Mouse (Mus musculus) lung, adult 2 months (tissue): ENCODE data around the gene Smim14.

Experiments
- CTCF ChIP-seq: fragments of 200-500 bp; IDR thresholded peaks from 2 replicates; pipeline ENCODE4 v1.5.1; 2011; ENCODE audit warnings: mild to moderate bottlenecking, low read length, control low read depth; ENCODE audit not compliant: insufficient read depth
- POLR2A ChIP-seq: fragments of 200-500 bp; IDR thresholded peaks from 2 replicates; pipeline ENCODE4 v1.6.1; 2011; ENCODE audit warnings: low read depth, mild to moderate bottlenecking, control low read depth, low read length, borderline replicate concordance; ENCODE audit errors: extremely low read depth

DNA sequence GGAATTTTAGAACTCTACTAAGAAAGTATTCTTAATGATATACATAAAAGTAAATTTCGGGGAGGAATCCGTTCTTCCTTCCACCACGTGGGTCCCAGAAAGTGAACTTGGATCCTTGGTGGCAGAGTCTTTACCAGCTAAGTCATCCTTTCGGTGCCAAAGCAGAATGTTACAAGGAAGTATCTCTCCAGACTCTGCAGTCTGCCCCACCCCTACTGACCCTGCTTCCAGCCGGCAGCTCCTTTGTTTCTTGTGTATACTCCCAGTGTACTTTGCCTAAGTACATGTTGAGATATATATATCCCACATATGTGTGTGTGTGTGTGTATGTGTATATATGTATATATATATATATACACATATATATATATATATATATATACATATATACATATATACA, 107.5 kb downstream of the Smim14 start:
- no peak for TF ChIP-seq POLR2A
- TF ChIP-seq CTCF: no peak
